Mouse (Mus musculus) heart, adult 2 months (tissue): ENCODE results near the gene Gpr108.

Source experiments
- CTCF ChIP-seq: fragments of 200-600 bp; IDR thresholded peaks from 2 replicates; pipeline ENCODE4 v1.8.1; 2022; ENCODE audit warnings: antibody characterized with exemption, mild to moderate bottlenecking, moderate library complexity
- POLR2A ChIP-seq: fragments of 200-500 bp; IDR thresholded peaks from 2 replicates; pipeline ENCODE4 v1.6.1; 2011; ENCODE audit warnings: mild to moderate bottlenecking, low read depth, low read length, control low read depth; ENCODE audit not compliant: insufficient read depth

GRCm38 (mm10) chr17:57218335-57218900 is 29.8 kb downstream of the Gpr108 start:
- TF ChIP-seq POLR2A (no peak), CTCF (no peak)
